Comparison of ENCODE assay signal across 10 mouse cellular contexts in the genomic region with DNA sequence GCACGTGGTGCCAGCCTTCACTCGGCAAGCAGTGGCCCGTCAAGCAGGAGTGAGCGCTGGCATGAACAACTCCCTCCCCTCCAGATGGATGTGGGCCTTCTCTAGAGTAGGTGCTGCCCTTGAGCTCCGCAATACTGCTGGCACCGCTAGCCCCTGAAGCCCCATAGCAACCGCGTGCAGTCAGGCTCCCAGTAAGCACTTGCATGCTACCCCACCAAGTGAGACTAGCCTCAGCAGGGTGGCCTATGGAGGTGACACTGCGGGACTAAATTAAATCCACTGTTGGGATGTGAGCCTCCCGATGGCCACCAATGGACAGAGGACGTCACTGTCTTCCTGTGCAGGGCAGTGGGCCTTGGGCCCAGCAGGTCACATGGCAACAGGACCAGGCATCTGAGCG. TPM values are rescaled to one million over a fixed set of nuclear protein-coding genes. Genes with fewer than 3 reads are reported as not detected.
DNase-seq lines count a peak whose midpoint lies in the region; ATAC-seq lines count a peak whose summit lies in the region.
"Had no signal": no experiment of that assay in that cellular context is flagged by ENCODE, and none has a peak within 500 bp of the region (broad histone marks: within the 10 kb centered on the region; RNA-seq: fewer than 3 reads in every experiment).

No protein-coding gene starts in this region.

- no peaks in the 10 kb centered on the region for H3K9me3 ChIP-seq in forebrain, embryonic 14.5 days (replicated peaks; ENCODE audit: control insufficient read depth, low read length)
- no peaks in the 10 kb centered on the region for H3K9me3 ChIP-seq in kidney, embryonic 16.5 days (ENCODE audit: low read length)
- H3K9me3 ChIP-seq in neural tube, embryonic 14.5 days (ENCODE audit: control insufficient read depth, low read length): no peaks in the 10 kb centered on the region

- 51% methylated on average over 12 of the region's 12 CpGs for WGBS in forebrain, embryonic 14.5 days
- 72% methylated on average over 12 of the region's 12 CpGs for WGBS in kidney, embryonic 16.5 days
- 38% methylated on average over 12 of the region's 12 CpGs for WGBS in neural tube, embryonic 14.5 days

- H3K36me3 ChIP-seq in forebrain, embryonic 14.5 days (ENCODE audit: control insufficient read depth, insufficient read depth, low read length): no peaks in the 10 kb centered on the region
- no peaks in the 10 kb centered on the region for H3K36me3 ChIP-seq in kidney, embryonic 16.5 days (ENCODE audit: insufficient read depth, low read length)
- no peaks in the 10 kb centered on the region for H3K36me3 ChIP-seq in neural tube, embryonic 14.5 days (ENCODE audit: control insufficient read depth, insufficient read depth, low read length)

- H3K4me3 ChIP-seq in forebrain, embryonic 14.5 days (ENCODE audit: low read depth, low read length): no peak overlapping the region
- H3K4me3 ChIP-seq in kidney, embryonic 16.5 days (ENCODE audit: low read length): no peak overlapping the region
- no peak overlapping the region for H3K4me3 ChIP-seq in neural tube, embryonic 14.5 days (ENCODE audit: low read depth, low read length)
- H3K4me3 ChIP-seq: heart, adult 2 months; myocyte had no signal

- no peak overlapping the region; the same call in 1 of the 2 replicates for H3K27ac ChIP-seq in forebrain, embryonic 14.5 days (ENCODE audit: low read depth, low read length)
- H3K27ac ChIP-seq in kidney, embryonic 16.5 days (ENCODE audit: low read length): no peak overlapping the region
- H3K27ac ChIP-seq in neural tube, embryonic 14.5 days (ENCODE audit: low read depth, low read length): peak overlapping the region; percentile 87
- H3K27ac ChIP-seq: heart, adult 2 months had no signal

- peak; percentile 44 for ATAC-seq in forebrain, embryonic 14.5 days
- peak; percentile 9; the same call in 1 of the 2 replicates for ATAC-seq in kidney, embryonic 16.5 days (ENCODE audit: low FRiP score, low TSS enrichment)
- peak; percentile 33; the same call in 1 of the 2 replicates for ATAC-seq in neural tube, embryonic 14.5 days (ENCODE audit: low read depth)

- peak; percentile 71 for DNase-seq in left cerebral cortex, postnatal 4 days
- no peak for DNase-seq in left cerebral cortex, adult 8-10 months (ENCODE audit: low spot score in 2 of 2)
- peak; percentile 63 for DNase-seq in forebrain, embryonic 14.5 days (ENCODE audit: low spot score)
- DNase-seq in urinary bladder, postnatal 14 days (ENCODE audit: low spot score): no peak
- no peak for DNase-seq in left cerebral cortex, adult 9 months (ENCODE audit: low spot score in 2 of 2)

- H3K27me3 ChIP-seq in forebrain, embryonic 14.5 days (replicated peaks; ENCODE audit: control insufficient read depth, insufficient read depth, low read length): no peaks in the 10 kb centered on the region
- no peaks in the 10 kb centered on the region for H3K27me3 ChIP-seq in kidney, embryonic 16.5 days (ENCODE audit: insufficient read depth, low read length)
- no peaks in the 10 kb centered on the region for H3K27me3 ChIP-seq in neural tube, embryonic 14.5 days (ENCODE audit: control insufficient read depth, insufficient read depth, low read length)

- intact Hi-C loops in left cerebral cortex, postnatal 4 days (cut with DNase I): no loop called here

- H3K4me2 ChIP-seq in forebrain, embryonic 14.5 days (ENCODE audit: low read length): no peak overlapping the region
- no peak overlapping the region for H3K4me2 ChIP-seq in kidney, embryonic 16.5 days (replicated peaks; ENCODE audit: low read depth, low read length)
- 0 out of 2 replicates have a peak overlapping the region, but pooled peaks have one; percentile 4 for H3K4me2 ChIP-seq in neural tube, embryonic 14.5 days (ENCODE audit: low read depth, low read length)
- H3K4me2 ChIP-seq: lung, embryonic 14.5 days had no signal

- peaks cover 59% of the 10 kb centered on the region for H3K4me1 ChIP-seq in forebrain, embryonic 14.5 days (ENCODE audit: control insufficient read depth, insufficient read depth, low read length)
- H3K4me1 ChIP-seq in kidney, embryonic 16.5 days (ENCODE audit: insufficient read depth, low read length): peaks cover 53% of the 10 kb centered on the region
- H3K4me1 ChIP-seq in neural tube, embryonic 14.5 days (ENCODE audit: control insufficient read depth, insufficient read depth, low read length): peaks cover 58% of the 10 kb centered on the region

- H3K9ac ChIP-seq in forebrain, embryonic 14.5 days (ENCODE audit: low read length): 0 out of 2 replicates have a peak overlapping the region, but pooled peaks have one; percentile 5
- H3K9ac ChIP-seq in kidney, embryonic 16.5 days (replicated peaks; ENCODE audit: low read length): no peak overlapping the region
- H3K9ac ChIP-seq in neural tube, embryonic 14.5 days (replicated peaks; ENCODE audit: low read depth, low read length): no peak overlapping the region
- H3K9ac ChIP-seq: lung, embryonic 14.5 days had no signal

RNA-seq across cellular contexts. Expression of gene Ccnk, which starts 41.2 kb away (rescaled TPM):
- 10 to 100 TPM; 39.0 to 40.2 TPM for total RNA-seq in left cerebral cortex, postnatal 4 days (2021)
- total RNA-seq in left cerebral cortex, adult 8-10 months (2022): 10 to 100 TPM; 25.9 to 30.3 (median 28.2) TPM
- 8.4 and 10.7 TPM in 2 replicates for polyA plus RNA-seq in forebrain, embryonic 14.5 days (2014; fragmentation: Nextera tagmentation; extraction: Ambion mirVana)
- polyA plus RNA-seq in kidney, embryonic 16.5 days (2015; fragmentation: Nextera tagmentation; extraction: Ambion mirVana): 2.4 and 3.1 TPM in 2 replicates
- 3.7 and 6.0 TPM in 2 replicates for polyA plus RNA-seq in neural tube, embryonic 14.5 days (2014; fragmentation: Nextera tagmentation; extraction: Ambion mirVana)

RNA-seq across cellular contexts. Expression of gene Setd3, which starts 41.5 kb away (rescaled TPM):
- total RNA-seq in left cerebral cortex, postnatal 4 days (2021): 100 to 1,000 TPM; 122 to 123 TPM
- 100 to 1,000 TPM; 184 to 213 (median 200) TPM for total RNA-seq in left cerebral cortex, adult 8-10 months (2022)
- 85.9 and 88.9 TPM in 2 replicates for polyA plus RNA-seq in forebrain, embryonic 14.5 days (2014; fragmentation: Nextera tagmentation; extraction: Ambion mirVana)
- 89.1 and 92.4 TPM in 2 replicates for polyA plus RNA-seq in kidney, embryonic 16.5 days (2015; fragmentation: Nextera tagmentation; extraction: Ambion mirVana)
- polyA plus RNA-seq in neural tube, embryonic 14.5 days (2014; fragmentation: Nextera tagmentation; extraction: Ambion mirVana): 90.6 and 91.9 TPM in 2 replicates

RNA-seq across cellular contexts. Expression of gene Ccdc85c, which starts 54.6 kb away (rescaled TPM):
- total RNA-seq in left cerebral cortex, postnatal 4 days (2021): 10 to 100 TPM; 60.2 to 64.1 TPM
- total RNA-seq in left cerebral cortex, adult 8-10 months (2022): 10 to 100 TPM; 71.7 to 85.8 (median 80.1) TPM
- 13.6 and 14.5 TPM in 2 replicates for polyA plus RNA-seq in forebrain, embryonic 14.5 days (2014; fragmentation: Nextera tagmentation; extraction: Ambion mirVana)
- 5.3 and 6.8 TPM in 2 replicates for polyA plus RNA-seq in kidney, embryonic 16.5 days (2015; fragmentation: Nextera tagmentation; extraction: Ambion mirVana)
- 15.3 and 17.3 TPM in 2 replicates for polyA plus RNA-seq in neural tube, embryonic 14.5 days (2014; fragmentation: Nextera tagmentation; extraction: Ambion mirVana)

Comparison
In these comparisons a context has a peak if more than half of its experiments do, and no peak if none do; other contexts are left out.
1. DNase-seq: peak in left cerebral cortex, postnatal 4 days (single experiment) and forebrain, embryonic 14.5 days (single experiment); none in left cerebral cortex, adult 8-10 months (0 of 2), urinary bladder, postnatal 14 days (single experiment) and left cerebral cortex, adult 9 months (0 of 2).
2. Peak in every context shown above with its lines, with median percentiles within 50 percentile points of each other: ATAC-seq.